Mouse (Mus musculus) lung, postnatal 36 days (tissue): ENCODE results near the gene Uba2.
"Not testable (repeated sequence)": the region's sequence is repeated elsewhere in the genome, so short reads cannot be mapped to it uniquely, and the experiment has no call there.

ENCODE experiments used
- DNase-seq: peaks from one replicate; pipeline ENCODE4 v3.0.0; 2022; ENCODE audit warnings: mixed read lengths

Gene Uba2

GRCm38 (mm10) chr7:34169454-34169853 lies at the start of gene Uba2:
Gene Uba2, minus strand, starts transcription at chr7:34169599.
- no peak for DNase-seq

- no peak for DNase-seq
Observed at GRCm38 (mm10) chr7:34218496-34218895, 49.1 kb upstream of the Uba2 start.

DNA sequence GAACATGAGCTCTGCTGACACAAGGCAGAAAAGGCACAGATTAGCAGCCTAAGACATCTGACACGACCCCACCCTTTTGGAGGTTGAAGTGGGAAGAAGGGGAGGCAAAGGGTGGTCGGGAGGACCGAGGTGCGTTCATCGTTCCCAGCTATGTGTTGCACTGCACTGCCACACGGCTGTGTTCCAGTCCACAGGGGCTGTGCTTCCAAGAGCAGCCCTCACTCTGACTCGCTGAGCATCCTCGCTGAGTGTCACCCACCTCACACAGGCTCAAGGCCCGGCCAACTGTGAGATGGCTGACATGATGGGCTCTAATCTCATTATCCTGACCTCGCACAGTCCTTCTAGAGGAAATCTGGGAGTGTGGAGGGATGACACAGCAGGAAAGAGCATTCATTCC lies 47.1 kb upstream of the Uba2 start:
- no peak for DNase-seq

GRCm38 (mm10) chr7:34215481-34215880 lies 46.1 kb upstream of the Uba2 start:
- DNase-seq: no peak

DNA sequence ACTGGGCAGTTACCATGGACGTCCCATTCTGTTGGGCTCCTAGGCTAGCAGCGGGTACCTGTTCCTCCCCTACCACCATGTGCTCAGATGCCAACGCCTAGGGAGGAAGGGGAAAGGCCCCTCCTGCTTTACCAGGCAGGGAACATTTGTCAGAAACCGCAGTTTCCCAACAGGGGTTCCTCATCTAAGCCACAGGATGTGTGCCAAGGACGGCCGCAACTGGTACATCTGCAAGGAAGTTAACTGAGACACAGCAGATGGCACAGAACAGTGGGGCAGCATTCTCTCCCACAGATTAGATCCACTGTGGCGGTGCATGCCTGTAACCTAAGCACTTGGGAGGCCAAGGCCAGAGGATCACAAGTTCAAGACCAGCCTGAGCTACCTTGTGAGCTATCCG lies 45.2 kb upstream of the Uba2 start:
- peak; percentile 63 for DNase-seq

GRCm38 (mm10) chr7:34213281-34213680 lies 43.9 kb upstream of the Uba2 start:
- DNase-seq: no peak

DNA sequence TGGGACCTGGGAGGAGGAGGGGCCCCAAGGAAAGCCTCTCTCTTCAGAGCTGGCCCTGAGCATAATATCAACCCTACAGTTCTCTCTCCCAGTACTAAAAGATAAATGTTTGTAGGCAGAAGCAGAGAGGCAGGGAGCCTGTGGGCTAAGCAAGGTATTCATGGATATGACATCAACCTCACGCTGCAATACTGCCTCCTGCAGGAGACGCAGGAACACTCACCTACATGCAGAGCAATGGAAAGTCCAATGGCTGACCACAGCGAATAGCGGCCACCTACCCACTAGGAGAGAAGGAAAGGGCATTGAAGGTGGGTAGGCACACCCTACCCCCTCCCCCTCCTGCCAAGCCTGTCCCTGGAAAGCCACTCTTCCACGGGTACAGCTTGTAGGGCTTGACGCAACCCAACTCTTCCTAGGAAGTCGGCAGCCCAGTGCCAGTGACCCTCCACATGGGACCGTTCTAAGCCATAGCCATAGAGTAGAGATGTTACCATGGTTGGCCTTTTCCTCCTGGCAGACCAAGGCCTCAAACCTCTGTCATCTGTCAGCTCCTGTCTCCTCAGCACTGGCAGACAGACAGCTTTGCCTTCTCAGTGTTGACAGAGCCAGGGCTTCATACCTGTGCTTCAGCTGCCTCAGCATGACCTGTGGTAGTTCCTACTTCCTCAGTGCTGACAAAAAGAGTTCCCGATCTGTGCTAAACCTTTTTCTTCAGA lies 38.8 kb upstream of the Uba2 start:
- DNase-seq: no peak

GRCm38 (mm10) chr7:34206331-34206730 lies 36.9 kb upstream of the Uba2 start:
- DNase-seq: no peak

GRCm38 (mm10) chr7:34202147-34202546 lies 32.7 kb upstream of the Uba2 start:
- DNase-seq: not testable (repeated sequence)

DNA sequence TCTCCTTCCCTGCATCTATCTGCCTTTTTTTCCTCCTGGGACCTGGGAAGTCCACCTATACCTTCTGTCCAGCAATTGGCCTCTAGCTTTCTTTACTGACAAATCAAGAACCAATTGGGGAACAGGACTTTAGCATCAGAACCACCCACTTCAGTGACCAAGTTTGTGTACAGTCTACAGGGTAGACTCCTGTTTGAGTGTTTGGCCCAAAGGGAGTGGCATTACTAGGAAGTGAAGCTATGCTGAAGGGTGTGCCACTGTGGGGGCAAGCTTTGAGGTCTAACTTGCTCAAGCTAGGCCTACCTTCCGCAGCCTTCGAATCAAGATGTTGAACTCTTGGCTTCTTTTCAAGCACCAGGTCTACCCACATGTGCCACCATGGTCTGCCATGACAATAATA lies 31.4 kb upstream of the Uba2 start:
- no peak for DNase-seq

DNA sequence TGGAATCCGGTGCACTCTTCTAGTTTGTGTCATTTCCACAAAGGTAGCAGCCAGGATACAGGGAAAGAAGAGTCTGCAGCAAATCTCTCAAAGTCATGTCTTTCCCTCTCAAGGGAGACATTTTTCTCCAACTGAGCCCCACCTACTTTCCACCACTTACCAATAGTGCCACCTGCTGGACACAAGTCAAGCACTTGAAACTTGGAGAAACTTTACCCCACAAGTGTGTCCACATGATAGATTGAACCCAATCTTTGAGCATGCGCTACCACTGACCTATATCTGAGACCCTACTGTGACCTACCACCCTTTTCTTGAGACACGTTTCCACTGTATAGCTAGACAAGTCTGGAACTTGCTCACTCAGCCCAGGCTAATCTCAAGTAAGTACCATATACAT lies 28.9 kb upstream of the Uba2 start:
- peak; percentile 72 for DNase-seq

DNA sequence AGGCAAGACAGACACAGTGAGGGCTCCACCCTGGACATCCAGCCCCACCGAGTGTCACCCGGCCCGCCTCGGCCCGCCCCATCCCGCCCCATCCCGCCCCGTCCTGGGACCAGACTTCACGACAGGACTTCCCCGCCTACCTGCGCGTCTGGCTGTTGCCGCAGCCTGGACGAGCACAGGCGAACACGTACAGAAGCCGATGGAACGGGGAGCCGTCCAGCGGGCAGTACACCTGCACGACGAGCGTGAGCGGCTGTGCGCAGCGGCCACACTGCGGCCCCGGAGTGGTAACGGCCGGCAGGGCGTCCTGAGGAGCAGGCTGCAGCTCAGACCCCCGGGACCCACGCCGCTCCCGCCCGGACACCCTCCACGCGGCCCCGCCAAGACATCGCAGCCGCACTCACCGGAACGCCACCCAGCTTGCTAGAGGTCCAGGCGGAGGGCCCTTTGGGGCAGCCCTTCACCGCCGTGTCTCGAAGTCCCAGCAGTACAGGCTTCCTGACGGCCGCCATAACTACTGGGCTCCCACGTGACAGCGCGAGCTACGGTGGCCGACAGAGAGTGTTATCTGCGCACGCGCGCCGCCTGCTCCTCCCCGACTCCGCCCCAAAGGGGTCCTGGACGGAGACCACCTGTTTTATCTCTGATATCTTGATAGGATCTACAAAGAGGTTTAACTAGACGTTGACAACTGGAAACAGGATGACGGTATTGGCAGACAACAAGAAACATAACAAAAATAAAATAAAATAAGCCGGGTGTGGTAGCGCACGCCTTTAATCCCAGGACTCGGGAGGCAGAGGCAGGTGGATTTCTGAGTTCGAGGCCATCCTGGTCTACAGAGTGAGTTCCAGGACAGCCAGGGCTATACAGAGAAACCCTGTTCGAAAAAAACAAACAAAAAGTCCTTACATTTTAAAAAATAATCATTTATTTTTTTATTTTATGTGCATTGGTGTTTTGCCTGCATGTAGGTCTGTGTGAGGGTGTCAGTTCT lies 27.0 kb upstream of the Uba2 start, which contains the start of gene Pdcd2l:
Pdcd2l (minus strand) TSS at position 530 of the 997 bp plus-strand sequence.
- DNase-seq: peak; percentile 93

GRCm38 (mm10) chr7:34195632-34196031 lies 26.2 kb upstream of the Uba2 start:
- DNase-seq: no peak

DNA sequence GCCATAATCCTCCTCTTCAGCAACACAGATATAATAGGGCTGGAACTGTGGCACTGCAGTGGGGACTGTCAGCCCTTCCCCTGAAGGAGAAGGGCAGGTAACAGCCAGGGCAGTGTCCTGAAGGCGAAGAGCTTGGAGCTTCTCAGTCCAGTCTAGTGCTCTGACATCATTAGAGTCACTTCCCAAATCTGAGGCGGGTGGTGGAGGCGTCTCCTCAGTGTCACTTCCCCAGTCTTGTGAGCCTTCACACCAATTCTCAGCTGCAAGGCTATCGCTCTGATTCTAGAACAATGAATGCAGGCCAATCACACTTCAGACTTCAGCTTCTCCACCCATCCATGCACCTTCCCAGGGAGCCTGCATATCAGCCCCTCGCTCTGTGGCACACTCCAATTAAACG lies 23.4 kb upstream of the Uba2 start:
- DNase-seq: peak; percentile 37

DNA sequence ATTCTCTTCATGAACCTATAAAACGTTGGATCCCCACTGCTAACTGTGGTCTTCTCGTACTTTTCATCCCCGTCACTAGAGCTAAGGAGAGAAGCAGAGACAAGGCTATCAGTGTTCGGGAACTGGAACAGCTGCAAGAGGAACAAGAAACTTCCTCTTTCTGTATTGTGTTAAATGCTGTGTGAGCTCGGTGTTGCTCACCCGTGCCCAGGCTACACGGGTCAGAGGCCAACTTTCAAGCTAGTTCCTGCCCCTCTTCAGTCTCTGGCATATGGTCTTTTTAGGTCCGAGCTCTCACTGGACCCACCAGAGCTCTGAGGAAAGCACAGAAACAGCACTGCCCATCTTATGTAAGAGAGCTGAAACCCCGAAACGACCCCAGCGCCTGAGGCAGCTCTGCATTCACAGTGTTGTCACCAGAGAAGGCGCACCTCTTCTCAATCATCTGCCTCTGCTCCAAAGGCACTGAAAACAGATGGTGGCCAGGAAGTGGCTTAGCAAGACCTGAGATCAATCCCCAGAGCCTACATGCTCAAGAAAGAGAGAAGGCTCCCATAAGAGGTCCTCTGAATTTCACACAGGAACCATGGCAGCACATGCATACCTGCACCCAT lies 20.1 kb upstream of the Uba2 start:
- DNase-seq: peak; percentile 49

DNA sequence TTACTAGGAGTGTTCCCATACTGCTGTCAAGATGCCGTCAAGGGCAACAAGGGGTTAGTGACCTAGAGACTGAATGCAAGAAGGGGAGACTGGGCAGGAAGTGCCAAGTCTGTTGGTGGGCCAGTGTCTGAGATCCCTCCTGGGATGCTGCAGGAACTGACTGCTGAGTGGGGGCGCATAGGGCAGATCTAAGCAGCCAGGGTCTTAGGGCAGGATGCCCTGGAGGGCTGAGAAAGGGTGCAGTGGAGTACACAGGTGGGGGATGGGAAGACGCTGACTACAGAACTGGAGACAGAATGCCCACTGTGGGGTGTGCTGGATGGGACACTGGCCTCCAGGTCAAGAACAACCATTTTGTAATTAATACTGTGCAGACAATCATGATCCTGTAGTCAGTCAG lies 14.4 kb upstream of the Uba2 start:
- no peak for DNase-seq

DNA sequence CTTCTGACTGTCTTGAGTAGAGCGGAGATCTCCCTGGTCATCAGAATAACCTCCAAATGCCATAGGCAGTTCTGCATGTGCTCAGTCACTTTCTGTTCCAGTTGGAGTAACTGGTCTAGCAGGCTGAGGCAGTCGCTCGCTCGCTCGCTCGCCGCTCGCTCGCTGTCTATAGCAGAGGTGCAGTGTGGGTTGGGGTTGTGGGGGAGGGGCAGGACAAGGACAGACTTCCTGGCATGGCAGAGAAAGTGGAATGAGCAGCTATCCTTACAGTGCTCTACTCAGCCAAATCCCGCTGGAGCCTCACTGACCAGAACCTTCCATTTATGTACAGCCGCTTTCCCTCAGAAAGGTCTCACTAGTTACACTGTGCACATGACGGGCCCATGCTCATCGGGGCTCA lies 14.0 kb upstream of the Uba2 start:
- DNase-seq: no peak

GRCm38 (mm10) chr7:34176241-34176640 lies 6.8 kb upstream of the Uba2 start:
- not testable (repeated sequence) for DNase-seq

DNA sequence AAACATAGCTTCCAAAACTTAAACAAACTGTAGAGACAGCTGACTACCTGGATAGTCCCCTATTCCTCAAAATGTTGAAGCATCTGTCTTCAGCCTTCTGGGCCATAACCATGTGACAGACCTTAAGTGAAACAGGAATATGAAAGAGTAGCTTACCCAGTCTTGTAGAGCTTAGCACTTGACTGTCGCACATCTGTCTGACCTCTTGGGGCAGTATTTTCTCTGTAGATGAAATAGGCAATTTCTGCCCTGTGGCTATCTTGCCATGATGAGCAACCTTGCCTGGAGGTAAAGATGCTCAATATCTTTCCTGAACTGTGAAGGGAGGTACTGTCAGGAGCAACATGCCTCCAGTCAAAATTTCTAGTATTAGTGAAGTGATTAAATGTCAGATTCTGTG lies 2.9 kb upstream of the Uba2 start:
- DNase-seq: no peak

DNA sequence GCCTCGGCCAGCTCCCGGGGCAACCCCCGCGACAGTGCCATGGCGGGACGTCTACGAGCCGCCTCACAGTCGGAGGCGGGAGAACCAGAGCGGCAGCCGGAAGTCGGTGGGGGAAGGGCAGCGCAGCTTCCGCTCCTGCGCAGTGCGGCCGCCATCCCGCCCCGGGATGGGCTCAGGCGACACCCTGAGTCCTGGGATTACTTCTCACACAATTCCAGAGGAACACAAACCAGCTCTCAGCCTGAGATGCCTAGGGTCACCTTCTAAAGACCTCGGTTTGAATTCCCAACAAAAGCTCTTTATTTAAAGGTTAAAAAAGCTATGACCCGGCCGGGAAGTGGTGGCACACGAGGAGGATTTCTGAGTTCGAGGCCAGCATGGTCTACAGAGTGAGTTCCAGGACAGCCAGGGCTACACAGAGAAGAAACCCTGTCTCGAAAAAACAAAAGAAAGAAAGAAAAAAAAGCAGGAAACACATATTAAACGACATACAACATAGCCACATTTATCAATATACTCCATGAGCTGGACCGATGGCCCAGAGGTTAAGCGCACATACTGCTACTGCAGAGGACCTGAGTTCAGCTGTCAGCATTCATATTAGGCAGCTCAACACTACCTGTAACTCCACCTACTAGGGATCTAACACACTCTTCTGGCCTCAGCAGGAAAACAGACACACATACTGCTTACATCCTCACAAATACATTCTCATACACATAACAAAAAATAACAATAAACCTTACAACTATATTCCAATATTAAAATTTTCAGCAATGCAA lies 738 bp downstream of the Uba2 start:
- peak; percentile 92 for DNase-seq

GRCm38 (mm10) chr7:34167766-34168469 lies 1.5 kb downstream of the Uba2 start:
- DNase-seq: peak; percentile 11

DNA sequence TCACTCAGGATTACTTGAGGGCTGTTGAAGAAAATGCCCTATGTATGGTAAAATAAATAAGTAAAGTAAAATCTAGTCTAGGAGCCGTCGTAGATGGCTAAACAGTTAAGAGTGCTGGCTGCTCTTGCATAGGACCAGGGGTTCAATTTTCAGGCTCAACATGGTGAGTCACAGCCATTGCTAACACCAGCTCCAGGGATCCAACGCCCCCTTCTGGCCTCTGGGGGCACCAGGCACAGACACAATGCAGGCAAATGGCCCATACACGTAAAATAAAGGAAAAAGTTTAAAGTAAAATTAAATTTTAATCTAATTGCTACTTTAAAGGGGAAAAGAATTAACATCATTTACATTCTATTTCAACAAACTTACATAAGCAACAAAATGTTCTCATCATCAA lies 2.5 kb downstream of the Uba2 start:
- peak; percentile 55 for DNase-seq
